Mouse (Mus musculus) heart, adult 9 months (tissue): ENCODE data around the gene Kif1b.

Source experiments
- DNase-seq, 2 experiments: peaks; one replicate each; pipeline ENCODE4 v3.0.0; 2022; ENCODE audit warnings: low spot score in 2 of 2

Kif1b gene

GRCm38 (mm10) chr4:149307596-149308490 is at the start of gene Kif1b:
Gene Kif1b (minus strand): TSS chr4:149307693.
- DNase-seq = peak; percentile 98

- no peak for DNase-seq
Measured at GRCm38 (mm10) chr4:149354671-149355070, 47.2 kb upstream of the Kif1b start.

GRCm38 (mm10) chr4:149351596-149352150 is 44.2 kb upstream of the Kif1b start:
- no peak for DNase-seq

- no peak for DNase-seq
Measured at GRCm38 (mm10) chr4:149348963-149349362, 41.5 kb upstream of the Kif1b start.

- DNase-seq = peak; percentile 64 to 67
Measured at GRCm38 (mm10) chr4:149345873-149346272, 38.4 kb upstream of the Kif1b start.

- peak; percentile 41 to 43 for DNase-seq
Measured at GRCm38 (mm10) chr4:149344311-149344710, 36.8 kb upstream of the Kif1b start.

- DNase-seq = no peak
Measured at GRCm38 (mm10) chr4:149340680-149341079, 33.2 kb upstream of the Kif1b start.

- DNase-seq = no peak
Measured at GRCm38 (mm10) chr4:149339426-149340214, 32.1 kb upstream of the Kif1b start.

GRCm38 (mm10) chr4:149338137-149338536 is 30.6 kb upstream of the Kif1b start:
- no peak for DNase-seq

GRCm38 (mm10) chr4:149337353-149337752 is 29.9 kb upstream of the Kif1b start:
- DNase-seq = peak; percentile 53 to 58

- DNase-seq = no peak
Measured at GRCm38 (mm10) chr4:149336302-149336701, 28.8 kb upstream of the Kif1b start.

GRCm38 (mm10) chr4:149334881-149335280 is 27.4 kb upstream of the Kif1b start:
- no peak for DNase-seq

- no peak for DNase-seq
Measured at GRCm38 (mm10) chr4:149332726-149333125, 25.2 kb upstream of the Kif1b start.

- no peak for DNase-seq
Measured at GRCm38 (mm10) chr4:149330495-149330894, 23.0 kb upstream of the Kif1b start.

- no peak for DNase-seq
Measured at GRCm38 (mm10) chr4:149328735-149329134, 21.2 kb upstream of the Kif1b start.

- no peak for DNase-seq
Measured at GRCm38 (mm10) chr4:149327281-149327680, 19.8 kb upstream of the Kif1b start.

- peak; percentile 51 to 71 for DNase-seq
Measured at GRCm38 (mm10) chr4:149325411-149326162, 18.1 kb upstream of the Kif1b start.

- DNase-seq = peak; percentile 72 to 85
Measured at GRCm38 (mm10) chr4:149323730-149324129, 16.2 kb upstream of the Kif1b start.

- DNase-seq = no peak
Measured at GRCm38 (mm10) chr4:149322718-149323117, 15.2 kb upstream of the Kif1b start.

- no peak for DNase-seq
Measured at GRCm38 (mm10) chr4:149322286-149322685, 14.8 kb upstream of the Kif1b start.

GRCm38 (mm10) chr4:149319088-149319487 is 11.6 kb upstream of the Kif1b start:
- DNase-seq = no peak

- no peak for DNase-seq
Measured at GRCm38 (mm10) chr4:149317387-149317786, 9.9 kb upstream of the Kif1b start.
